Mouse (Mus musculus): ENCODE measurements at regions not wholly inside any gene's neighbourhood (a gene's known extent, or its start where the extent isn't known, plus 50 kb on each side); places are given as distances from the start of the nearest gene placed in this dataset.
"Not testable (repeated sequence)": the region's sequence is repeated elsewhere in the genome, so short reads cannot be mapped to it uniquely, and the experiment has no call there.

DNA sequence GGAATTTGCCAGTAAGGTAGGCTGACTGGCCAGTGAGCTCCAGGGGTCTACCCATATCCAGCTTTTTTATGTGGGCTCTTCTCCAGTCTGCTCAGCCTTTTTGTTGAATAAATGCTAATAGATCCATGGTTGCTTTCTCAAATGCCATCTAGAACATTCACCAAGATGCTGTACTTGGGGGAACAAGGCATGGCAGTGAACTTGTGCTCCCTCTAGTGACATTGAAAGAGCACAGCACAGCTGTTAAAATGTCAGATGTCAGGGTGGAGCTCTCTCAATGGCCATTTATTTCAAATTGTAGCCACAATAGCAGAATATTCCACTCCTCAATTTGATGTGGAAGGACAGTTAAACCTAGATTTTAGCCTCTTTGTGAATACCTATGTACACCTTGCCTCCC lies 86.3 kb downstream of the Kcnk1 start:
- DNase-seq: peak; percentile 78

DNA sequence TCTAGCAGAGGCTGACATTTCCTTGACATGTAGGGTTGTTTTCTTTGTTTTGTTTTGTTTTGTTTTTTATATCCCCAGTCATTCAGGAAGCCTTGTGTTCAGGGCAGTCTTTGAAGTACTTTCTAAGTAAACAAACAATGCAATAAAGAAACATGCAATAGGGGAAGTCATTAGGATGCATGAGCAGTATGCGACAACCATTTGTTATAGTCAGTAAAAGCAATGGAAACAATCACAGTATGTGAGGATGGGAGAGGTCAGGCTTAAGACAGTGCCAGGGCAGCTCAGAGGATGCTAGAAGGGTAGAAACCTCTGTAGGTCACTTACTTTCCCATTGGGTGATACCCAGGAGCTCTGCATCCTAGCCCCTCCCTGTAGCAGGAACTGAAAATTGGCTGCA lies 87.9 kb downstream of the Kcnk1 start:
- no peak for DNase-seq

DNA sequence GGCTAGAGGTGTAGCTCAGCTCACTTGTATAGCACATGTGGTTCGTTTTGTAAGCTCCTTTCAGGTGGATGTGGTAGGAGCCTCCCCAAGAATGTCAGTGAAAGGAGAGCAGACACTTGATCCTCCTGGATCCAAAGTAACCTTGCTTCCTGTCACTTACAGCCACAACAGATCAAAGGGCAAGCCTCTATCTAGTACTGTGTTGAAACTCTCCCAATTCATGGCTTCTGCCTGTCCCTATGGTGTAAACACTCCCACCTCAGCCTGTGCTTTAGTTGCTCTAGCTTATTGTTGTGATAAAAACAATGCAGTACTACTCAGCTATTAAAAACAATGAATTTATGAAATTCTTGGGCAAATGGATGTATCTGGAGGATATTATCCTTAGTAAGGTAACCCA lies 95.8 kb downstream of the Kcnk1 start:
- no peak for DNase-seq

DNA sequence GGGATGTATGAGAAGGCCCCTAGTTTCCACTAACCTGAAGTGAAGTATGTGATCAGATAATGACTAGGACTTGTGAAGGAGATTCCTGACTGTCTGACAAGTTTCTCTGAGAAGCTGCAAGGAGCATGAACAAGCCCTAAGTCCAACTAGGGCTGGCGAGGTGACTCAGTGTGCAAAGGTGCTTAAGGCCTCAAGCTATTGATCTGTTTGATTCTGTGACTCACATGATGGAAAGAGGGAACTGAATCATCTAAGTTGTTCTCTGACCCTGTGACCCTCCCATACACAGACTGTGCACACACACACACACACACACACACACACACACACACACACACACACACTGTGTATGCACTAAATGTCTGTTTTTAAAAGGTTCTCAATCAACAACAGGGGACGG lies 99.0 kb downstream of the Kcnk1 start:
- no peak for DNase-seq

DNA sequence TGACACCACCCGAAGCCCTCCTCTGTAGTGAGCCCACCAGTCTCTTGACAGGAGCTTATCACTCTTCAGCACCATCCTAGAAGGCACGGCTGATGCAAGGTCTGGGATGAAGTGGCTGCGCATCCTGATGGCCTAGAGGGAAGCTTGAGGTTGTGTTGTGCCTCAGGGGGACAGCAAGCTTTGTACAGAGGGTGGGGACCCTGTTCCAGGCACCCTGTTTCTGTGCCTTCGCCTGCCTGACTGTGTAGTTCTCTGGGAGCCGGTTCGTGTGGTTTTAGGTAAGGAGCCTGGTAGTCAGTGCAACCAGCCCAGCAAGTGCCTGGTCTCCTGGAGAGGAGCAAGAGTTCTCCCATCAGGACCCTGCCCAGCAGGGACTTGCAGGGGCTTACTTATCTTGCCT lies 101.1 kb downstream of the Kcnk1 start:
- no peak for DNase-seq

DNA sequence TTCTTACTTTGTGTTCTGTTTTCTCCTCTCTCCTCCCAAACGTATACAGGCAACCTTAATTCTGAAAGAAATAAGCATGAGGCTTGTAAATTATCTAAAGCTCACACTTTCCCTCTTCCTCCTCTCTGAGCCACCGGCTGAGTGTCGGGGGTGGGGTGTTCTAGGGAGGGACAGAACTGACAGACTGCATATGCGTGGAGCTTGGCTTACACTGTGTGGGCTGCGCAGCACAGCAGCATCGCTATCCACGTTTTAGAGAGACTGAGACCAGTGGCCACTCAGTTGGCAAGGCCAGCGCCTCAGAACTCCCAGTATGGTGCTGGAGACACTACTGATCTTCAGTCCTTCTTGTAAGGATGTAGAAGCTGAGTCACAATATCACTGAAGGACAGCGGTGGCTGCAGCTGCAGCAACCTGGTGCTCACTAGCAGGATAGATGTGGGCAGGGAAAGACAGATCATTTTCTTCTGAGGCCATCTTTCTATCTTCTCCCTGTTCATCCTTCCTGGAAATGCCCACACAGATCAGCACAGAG lies 101.7 kb downstream of the Kcnk1 start:
- DNase-seq: no peak

DNA sequence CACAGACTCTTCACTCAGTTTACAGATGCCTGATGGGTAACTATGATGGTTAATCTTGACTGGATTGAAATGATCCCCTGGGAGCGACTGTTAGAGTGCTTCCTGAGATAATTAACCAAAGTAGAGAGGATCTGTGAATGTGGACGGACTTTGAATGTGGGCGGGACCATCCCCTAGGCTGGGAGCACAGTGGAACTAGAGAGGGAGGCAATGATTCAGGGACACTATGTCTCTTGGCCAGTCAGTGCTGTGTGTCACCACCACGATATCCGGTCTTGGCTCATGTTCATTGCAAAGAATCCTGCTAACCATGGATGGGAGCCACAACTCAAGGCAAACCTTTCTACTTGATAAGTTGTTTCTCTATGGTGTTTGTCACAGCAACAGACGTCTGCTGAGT lies 103.9 kb downstream of the Kcnk1 start:
- DNase-seq: no peak

DNA sequence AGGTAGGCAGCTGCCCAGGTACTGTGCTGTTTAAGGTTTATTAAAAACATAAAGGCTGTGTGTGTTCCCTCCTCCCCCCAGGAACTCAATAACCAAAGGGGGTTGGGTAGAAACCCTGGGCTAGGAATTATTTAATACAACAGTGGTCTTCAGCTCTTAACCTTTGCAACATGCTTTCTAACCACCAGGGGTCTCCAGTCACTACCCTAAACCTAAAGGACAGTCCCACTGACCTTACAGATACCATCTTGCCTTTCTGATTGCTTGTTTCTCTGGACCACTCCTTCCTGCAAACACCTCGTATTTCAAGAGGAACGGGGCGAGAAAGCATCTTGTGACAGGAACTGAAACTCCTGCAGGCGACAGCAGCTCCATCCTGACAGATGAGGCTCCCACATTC lies 104.9 kb downstream of the Kcnk1 start:
- DNase-seq: peak; percentile 16

DNA sequence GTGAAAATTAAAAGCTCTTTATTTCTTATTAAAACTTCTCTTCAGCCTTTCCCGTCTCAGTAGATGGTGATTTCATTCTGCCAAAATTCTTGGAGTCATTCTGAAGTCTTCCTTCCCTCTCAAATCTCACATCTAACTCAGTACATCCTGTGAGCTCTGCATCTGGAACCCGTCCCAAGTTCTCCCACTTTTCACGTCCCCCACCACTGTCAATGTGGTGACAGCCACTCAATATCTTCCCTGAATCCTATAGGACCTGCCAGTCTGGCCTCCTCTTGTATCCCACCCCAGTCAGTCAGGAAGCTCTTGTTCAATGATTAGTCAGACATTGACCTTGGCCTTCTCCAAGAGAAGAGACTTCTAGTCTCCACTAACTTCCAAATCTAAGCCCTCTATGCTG lies 110.1 kb downstream of the Kcnk1 start:
- DNase-seq: no peak

DNA sequence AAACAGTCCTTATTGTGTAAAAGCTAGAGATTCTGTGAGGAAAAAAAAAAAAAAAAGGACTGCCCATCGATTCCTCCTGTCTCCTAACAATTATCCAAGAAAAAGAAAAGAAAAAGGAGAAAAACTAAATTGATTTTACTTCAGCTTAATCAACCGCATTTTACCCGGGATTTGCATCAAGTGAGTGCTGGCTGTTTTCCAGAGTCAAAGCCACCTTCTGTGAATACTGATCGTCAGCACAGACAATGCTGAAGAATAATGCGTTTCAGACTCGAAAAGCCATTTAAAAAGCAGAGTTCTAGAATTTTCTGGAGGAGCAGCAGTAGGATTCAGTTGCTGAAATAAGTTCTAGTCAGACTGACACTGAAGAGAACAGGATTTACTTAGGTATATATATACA lies 131.1 kb downstream of the Kcnk1 start:
- no peak for DNase-seq

DNA sequence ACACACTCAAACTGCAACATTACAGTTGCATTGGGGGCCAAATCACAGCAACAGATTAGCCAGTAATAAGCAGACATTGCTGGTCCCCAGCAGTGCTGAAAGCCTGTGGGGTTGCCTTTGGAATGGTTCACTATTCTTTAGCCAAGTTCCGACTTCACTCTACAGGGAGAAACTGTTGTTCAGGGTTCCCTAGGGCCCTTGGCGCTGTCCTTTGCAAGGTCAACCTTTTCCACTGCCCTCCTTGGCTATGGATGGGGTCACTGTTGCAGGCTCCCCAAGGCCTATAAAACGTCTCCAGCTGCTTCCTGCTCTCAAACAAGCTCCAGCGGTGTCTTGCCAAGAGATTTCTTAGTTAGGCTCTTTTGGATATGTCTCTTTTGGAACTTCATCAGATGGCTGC lies 137.1 kb downstream of the Kcnk1 start:
- DNase-seq: no peak

DNA sequence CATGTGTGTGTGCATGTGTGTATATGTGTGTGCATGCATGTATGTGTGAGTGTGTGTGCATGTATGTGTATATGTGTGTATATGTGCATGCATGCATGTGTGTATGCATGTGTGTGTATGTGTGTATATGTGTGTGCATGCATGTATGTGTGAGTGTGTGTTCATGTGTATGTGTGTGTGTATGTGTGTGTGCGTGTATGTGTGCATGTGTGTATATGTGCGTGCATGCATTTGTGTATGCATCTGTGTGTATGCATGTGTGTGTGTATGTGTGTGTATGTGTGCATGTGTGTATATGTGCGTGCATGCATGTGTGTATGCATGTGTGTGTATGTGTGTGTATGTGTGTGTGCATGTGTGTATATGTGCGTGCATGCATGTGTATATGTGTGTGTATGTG lies 137.9 kb downstream of the Kcnk1 start:
- DNase-seq: not testable (repeated sequence)

DNA sequence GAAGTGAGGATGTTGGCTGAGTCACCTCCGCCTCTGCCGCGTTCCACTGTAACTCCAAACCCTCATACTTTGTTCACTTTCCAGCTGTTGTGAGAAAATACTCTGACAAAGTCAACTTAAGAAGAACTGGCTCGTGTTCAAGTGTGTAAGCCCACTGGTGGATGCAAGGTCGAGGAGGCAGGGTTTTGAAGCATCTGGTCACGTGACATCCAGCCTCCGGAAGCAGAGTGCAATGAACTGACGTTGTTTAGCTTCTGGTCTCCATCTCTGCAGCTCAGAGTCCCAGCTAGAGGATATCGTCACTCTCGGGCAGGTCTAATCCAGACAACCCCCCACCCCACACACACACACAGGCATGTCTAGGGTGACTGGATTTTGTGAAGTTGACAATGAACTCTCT lies 140.1 kb downstream of the Kcnk1 start:
- DNase-seq: no peak

DNA sequence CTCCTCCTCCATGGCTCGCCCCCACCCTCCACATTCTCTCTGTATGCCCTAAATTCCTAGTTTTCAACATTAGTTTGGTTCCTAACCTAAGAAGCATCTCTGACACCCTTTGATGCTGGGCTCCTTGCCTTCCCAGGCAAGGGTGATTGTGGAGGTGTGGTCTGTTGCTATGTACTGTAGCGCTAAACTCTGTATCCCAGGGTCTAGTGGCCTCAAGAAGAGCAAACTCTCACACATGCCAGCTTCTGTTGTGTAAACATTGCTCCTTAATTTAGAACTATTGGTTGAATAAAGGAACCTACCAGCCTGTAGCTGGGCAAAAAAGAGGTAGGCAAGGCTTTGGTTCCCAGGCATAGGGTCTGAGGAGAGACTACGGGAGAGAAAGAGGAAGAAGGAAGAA lies 140.6 kb downstream of the Kcnk1 start:
- DNase-seq: no peak

DNA sequence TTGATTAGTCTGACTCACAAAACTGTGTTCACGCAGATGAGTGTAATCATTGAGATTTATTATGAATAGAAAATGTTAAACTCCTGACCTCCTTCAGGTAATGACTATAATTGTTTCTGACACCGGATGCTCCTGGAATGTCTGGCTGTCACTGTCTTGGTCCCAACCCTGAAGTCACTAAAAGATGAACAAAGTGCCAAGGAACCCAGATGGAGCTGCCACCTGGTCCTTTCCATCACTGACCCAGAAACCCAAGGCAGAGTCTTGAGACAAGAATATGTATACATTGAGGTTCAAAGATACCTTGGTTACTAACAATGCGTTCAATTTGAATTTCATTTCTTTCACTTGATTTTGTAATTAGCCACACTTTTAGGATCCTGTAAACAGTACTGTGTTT lies 142.0 kb downstream of the Kcnk1 start:
- DNase-seq: peak; percentile 90

DNA sequence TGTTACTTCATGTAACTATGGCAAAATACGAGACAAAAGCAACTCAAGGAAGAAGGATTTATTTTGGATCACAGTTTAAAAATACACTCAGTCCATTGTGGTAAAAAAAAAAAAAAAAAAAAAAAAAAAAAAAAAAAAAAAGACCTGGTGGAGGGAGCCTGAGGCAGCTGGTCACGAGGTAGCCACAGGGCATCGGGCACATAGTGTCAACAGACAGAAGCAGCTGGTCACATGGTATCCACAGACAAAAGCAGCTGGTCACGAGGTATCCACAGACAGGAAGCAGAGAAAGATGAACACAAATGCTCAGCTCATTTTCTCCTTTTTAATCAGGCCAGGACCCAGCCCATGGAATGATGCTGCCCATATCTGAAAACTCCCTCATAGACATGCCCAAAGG lies 142.5 kb downstream of the Kcnk1 start:
- DNase-seq: no peak

DNA sequence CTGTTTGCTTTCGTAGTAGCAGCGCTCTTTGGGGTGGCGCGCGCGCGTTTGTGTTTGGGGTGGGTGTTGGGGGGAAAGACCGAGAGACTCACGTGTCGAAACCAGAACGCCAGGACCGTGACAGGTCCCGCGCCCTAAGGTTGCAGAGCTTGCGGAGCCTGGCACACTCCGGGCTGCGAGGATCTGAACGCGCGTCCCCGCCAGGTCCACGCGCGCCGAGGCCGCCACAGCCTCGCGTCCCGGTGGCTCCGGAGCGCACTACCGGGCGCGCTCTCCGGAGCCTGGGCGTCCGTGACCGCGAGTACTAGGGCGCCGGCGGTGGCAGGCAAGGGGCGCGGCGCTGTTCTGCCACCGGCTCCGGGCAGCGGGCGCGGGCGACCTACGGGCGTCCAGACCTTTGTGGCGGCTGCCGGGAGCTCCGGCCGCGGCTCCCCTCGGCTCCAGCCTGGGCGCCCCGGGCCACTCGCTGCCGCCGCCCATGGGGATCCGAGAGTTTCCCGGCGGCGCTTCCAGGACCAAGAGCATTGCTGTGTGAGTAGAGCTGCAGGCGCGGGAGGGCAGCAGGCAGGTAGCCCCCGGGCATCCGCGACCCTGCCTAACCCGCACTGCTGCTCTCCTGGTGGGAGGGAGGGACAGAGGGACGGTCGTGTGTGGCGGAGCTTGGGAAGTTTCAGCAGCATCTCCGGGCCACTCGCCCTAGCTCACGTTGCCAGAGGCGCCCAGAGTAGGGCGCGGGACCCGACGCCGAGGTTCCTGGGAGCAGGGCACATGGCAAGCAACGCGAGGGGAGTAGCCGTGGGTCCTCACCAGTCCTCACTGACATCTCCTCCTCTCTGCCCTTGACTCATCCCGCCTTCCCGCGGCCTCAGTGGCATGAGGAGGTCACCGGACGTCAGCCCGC lies 143.9 kb downstream of the Kcnk1 start:
- peak; percentile 73 for DNase-seq

DNA sequence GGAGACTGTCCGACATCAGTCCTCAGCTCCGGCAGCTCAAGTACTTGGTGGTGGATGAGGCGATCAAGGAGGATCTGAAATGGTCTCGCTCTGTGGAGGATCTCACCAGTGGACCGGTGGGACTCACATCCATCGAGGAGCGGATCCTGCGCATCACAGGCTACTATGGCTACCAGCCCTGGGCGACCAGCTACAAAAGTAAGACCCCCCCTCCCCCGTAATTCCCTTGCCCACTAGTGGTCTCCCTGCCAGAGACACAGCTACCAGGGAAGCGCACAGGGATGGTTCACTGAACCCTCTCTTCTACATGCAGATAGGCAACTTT lies 144.5 kb downstream of the Kcnk1 start:
- DNase-seq: peak; percentile 61

DNA sequence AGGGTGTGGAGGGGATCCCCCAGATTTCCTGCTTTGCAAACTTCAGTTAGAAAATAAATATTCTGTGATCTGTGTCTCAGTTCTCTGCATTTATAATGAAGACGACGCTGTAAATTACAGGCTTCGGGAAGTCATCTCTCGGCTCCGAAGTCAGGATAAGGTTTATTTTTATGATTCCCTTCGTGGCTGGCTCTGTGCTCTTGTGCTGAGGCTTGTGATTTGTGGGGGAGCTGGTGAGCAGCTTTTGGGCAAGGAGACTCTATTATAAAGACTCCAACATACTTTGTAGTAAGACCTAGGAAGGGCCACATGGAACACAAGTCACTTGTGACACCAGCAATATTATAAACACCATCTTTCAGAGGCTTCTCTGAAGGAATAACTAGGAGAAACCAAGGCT lies 146.0 kb downstream of the Kcnk1 start:
- DNase-seq: peak; percentile 31

DNA sequence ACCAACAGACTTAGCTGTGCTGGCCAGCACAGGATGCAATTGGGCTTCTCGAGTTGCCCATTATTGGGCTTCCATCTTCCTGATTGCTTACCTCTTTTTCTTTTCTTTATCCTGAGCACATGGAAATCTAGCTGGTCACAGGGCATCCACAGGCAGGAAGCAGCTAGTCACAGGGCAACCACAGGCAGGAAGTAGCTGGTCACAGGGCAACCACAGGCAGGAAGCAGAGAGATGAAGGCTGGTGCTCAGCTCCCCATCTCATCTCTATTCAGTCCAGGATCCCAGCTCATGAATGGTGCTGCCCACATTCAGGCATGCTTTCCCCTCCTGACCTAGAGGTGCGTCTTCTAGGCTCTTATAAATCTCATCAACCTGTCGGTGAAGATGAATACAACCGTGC lies 146.8 kb upstream of the Slc35f3 start:
- DNase-seq: no peak

DNA sequence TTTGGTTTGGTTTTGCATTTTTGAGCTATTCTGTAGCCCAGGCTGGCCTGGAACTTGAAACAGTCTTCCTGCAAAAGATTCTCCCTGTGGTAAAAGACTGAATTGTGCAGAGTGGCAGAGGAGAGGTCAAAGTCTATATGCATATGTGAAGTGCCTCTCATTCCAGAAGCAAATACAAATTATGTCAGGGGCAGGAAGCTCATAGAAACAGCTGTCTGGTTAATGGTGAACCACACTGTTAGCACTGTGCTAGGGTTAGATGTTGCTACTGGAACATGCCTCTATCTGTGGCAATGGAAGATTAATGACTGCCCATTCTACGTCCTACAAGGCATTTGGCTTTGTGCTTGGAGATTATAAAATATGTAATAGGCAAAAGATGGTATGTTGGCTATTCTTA lies 144.4 kb upstream of the Slc35f3 start:
- no peak for DNase-seq

DNA sequence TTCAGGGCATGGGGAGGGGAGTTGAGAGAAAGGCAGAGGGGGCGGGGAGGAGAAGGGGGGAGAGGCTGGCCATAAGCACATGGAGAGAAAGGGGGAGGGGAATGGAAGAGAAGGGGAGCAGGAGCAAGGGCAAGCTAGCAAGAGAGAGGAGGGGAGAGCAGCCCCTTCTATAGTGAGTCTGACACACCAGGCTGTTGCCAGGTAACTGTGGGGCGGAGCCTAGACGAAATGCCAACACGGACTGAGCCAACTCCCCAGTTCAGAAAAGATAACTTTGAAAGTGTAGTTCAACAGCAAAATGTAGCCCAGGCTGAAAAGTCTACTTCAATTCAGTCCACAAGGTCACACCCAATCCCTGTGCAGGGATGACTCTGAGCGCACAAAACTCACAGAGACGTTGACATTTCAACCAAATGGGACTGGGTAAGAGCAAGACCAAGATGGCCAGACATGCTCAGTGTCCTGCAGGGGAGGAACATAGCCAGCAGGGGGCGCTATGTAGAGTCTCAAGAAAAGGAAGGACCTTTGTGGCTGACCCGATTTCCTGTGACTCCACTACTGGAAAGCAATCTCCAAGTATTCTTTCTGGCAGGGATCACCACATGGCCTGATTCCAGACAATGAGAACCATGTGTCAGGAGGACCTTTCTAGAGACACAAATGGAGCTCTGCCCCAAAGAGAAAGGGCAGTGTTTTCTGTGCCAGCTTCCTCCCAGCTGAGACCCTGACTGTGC lies 140.7 kb upstream of the Slc35f3 start:
- DNase-seq: peak; percentile 83

DNA sequence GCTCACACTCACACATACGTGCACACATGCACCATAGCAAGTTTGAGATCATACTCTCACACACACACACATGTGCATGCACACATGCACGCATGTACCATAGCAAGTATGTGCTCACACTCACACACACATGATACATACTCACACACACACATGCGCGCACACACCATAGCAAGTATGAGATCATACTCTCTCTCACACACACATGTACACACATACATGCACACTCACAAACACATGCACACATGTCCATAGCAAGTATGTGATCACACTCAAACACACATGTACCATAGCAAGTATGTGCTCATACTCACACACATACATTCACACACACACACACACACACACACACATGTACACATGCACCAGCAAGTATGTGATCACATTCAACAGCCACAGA lies 138.9 kb upstream of the Slc35f3 start:
- DNase-seq: no peak

DNA sequence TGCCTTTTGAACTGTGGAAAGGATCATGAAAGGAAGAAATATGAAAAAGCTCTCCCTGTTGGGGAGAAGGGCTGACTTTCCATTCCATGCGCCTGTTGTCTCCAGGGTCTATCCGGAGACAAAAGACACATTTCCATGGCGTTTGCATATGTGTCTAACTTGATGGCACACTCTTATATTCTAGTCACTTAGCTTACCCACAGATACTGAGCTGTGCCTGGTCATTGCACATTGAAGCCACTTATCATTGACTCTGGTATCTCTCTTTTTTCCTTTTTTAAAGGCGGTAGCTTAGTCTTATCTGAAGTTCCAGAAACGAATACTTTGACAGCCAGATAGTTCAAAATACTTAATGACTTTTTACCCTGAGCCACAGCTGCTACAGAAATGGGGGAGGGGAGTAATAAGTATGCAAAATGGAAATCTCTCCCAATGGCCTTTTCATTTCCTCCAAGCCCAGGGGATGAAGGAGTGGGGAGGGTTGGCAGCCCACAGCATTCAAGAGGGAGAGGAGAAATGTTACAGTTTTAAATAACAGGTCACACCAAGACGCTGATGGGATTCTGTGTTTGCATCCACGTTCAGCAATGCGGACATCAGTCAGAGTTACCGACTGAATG lies 137.9 kb upstream of the Slc35f3 start:
- no peak for DNase-seq

Data from cerebellum, adult 9-10 months (tissue).